Mouse (Mus musculus) naive thymus-derived CD4-positive, alpha-beta T cell, adult 5 months (primary cell): ENCODE measurements around the gene Rhox3f. TPM values are rescaled to one million over a fixed set of nuclear protein-coding genes. Genes with fewer than 3 reads are reported as not detected.

ENCODE experiments used
- polyA plus RNA-seq: library from polyadenylated mRNA; unstranded; fragments of 100-300 nt; shearing (Covaris generic); gene quantifications from one replicate; pipeline ENCODE4 v1.2.1, GENCODE M21; 2017

The Rhox3f gene
- polyA plus RNA-seq, result not detected

GRCm38 (mm10) chrX:37580692-37581091, at the start of gene Rhox3f:
TSS of gene Rhox3f (plus strand) at chrX:37580992.

GRCm38 (mm10) chrX:37541719-37542118, 39.1 kb upstream of the Rhox3f start, which contains the start of gene Rhox3e:
TSS of gene Rhox3e (plus strand) at chrX:37542019.

GRCm38 (mm10) chrX:37557112-37557511, 23.7 kb upstream of the Rhox3f start, which contains the start of gene Rhox4e:
TSS of gene Rhox4e (plus strand) at chrX:37557412.

GRCm38 (mm10) chrX:37571105-37571504, 9.7 kb upstream of the Rhox3f start, which contains the start of gene Rhox2f:
TSS of gene Rhox2f (plus strand) at chrX:37571405.

GRCm38 (mm10) chrX:37607604-37608003, 26.8 kb downstream of the Rhox3f start, which contains the start of gene Rhox4f:
TSS of gene Rhox4f (minus strand) at chrX:37607704.

GRCm38 (mm10) chrX:37628512-37628911, 47.7 kb downstream of the Rhox3f start, which contains the start of gene Rhox3g:
TSS of gene Rhox3g (minus strand) at chrX:37628612.

Other genes with a start within 250 kb of the Rhox3f start
- gene Rhox3a2, start 201.0 kb upstream of the Rhox3f start, polyA plus RNA-seq, result not detected
- not detected for gene Rhox4a2, start 190.1 kb upstream of the Rhox3f start, polyA plus RNA-seq
- not detected for gene Rhox2b, start 168.9 kb upstream of the Rhox3f start, polyA plus RNA-seq
- not detected for gene Rhox4b, start 148.5 kb upstream of the Rhox3f start, polyA plus RNA-seq
- gene Rhox2c, start 127.3 kb upstream of the Rhox3f start, polyA plus RNA-seq, result not detected
- not detected for gene Rhox3c, start 122.4 kb upstream of the Rhox3f start, polyA plus RNA-seq
- gene Rhox4c, start 100.7 kb upstream of the Rhox3f start, polyA plus RNA-seq, result not detected
- not detected for gene Rhox2d, start 87.6 kb upstream of the Rhox3f start, polyA plus RNA-seq
- gene Rhox4d, start 66.6 kb upstream of the Rhox3f start, polyA plus RNA-seq, result 0.31 TPM
- gene Rhox2e, start 50.5 kb upstream of the Rhox3f start, polyA plus RNA-seq, result not detected
- not detected for gene Rhox3e, start 39.0 kb upstream of the Rhox3f start, polyA plus RNA-seq
- 0.21 TPM for gene Rhox4e, start 23.6 kb upstream of the Rhox3f start, polyA plus RNA-seq
- gene Rhox2f, start 9.6 kb upstream of the Rhox3f start, polyA plus RNA-seq, result not detected
- gene Rhox4f, start 26.7 kb downstream of the Rhox3f start, polyA plus RNA-seq, result not detected
- gene Rhox3g, start 47.6 kb downstream of the Rhox3f start, polyA plus RNA-seq, result not detected
- gene Rhox2g, start 62.5 kb downstream of the Rhox3f start, polyA plus RNA-seq, result not detected
- gene Rhox4g, start 70.3 kb downstream of the Rhox3f start, polyA plus RNA-seq, result not detected
- gene Rhox3h, start 87.8 kb downstream of the Rhox3f start, polyA plus RNA-seq, result not detected
- gene Rhox2h, start 92.3 kb downstream of the Rhox3f start, polyA plus RNA-seq, result not detected
- gene Rhox5, start 223.8 kb downstream of the Rhox3f start, polyA plus RNA-seq, result not detected
- gene Rhox6, start 245.9 kb downstream of the Rhox3f start, polyA plus RNA-seq, result not detected